Mouse (Mus musculus): ENCODE results near the gene Dcaf6.

- no peak for TF ChIP-seq CTCF (IDR thresholded peaks at IDR 0.05; ENCODE audit: low read depth, low read length)
- no peak for TF ChIP-seq POLR2A (IDR thresholded peaks at IDR 0.05; ENCODE audit: extremely low read depth, insufficient read depth, low read length)
Observed at GRCm38 (mm10) chr1:165363271-165363670, 97.0 kb downstream of the Dcaf6 start.
